Mouse (Mus musculus): ENCODE data around the gene Bmp6. TPM values are rescaled to one million over a fixed set of nuclear protein-coding genes. Genes with fewer than 3 reads are reported as not detected.
A peak's percentile ranks its signal among the peaks of the same experiment; 100 is the strongest.

The Bmp6 gene
- polyA plus RNA-seq, 1 experiment from 2014 or later, result 1.1 TPM

- H3K27ac ChIP-seq (ENCODE audit: low read depth, low read length), result no peak overlapping the region
- 68% methylated on average over 6 of the region's 6 CpGs for WGBS
- H3K36me3 ChIP-seq (ENCODE audit: control insufficient read depth, insufficient read depth), result no peaks in the 10 kb centered on the region
- no peak overlapping the region for H3K4me3 ChIP-seq (ENCODE audit: low read depth, low read length)
- ATAC-seq, result no peak
- H3K9ac ChIP-seq (ENCODE audit: low read depth, low read length), result no peak overlapping the region
- H3K9me3 ChIP-seq (ENCODE audit: control insufficient read depth), result no peaks in the 10 kb centered on the region
- TF ChIP-seq CTCF (IDR thresholded peaks at IDR 0.05; ENCODE audit: low read depth), result no peak
- H3K27me3 ChIP-seq (replicated peaks; ENCODE audit: control insufficient read depth, insufficient read depth, low read length), result no peaks in the 10 kb centered on the region
- no peak overlapping the region for H3K4me2 ChIP-seq (replicated peaks; ENCODE audit: low read depth)
- no peaks in the 10 kb centered on the region for H3K4me1 ChIP-seq (replicated peaks; ENCODE audit: control insufficient read depth, insufficient read depth, low read length)
Observed at GRCm38 (mm10) chr13:38486767-38487166, 141.9 kb downstream of the Bmp6 start.

DNA sequence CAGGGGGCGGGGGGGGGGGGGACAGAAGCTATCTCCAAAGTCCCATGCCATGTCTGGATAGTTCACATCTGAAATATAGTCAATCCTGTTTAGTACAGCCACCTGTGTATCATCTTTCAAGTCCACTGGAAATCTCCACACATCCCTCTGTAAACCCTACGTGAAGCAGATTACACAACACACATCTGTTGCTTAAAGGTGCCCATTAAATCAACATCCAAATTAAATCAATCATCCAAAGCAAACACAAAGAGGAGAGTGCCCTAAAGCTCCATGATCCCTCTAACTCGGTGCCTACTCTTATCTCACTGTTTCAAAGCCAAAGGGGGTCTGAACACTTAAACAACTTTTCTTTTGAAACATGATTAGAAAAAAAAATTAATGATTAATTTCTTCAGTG, 151.8 kb downstream of the Bmp6 start:
- no peak overlapping the region for H3K9ac ChIP-seq (ENCODE audit: low read depth, low read length)
- H3K36me3 ChIP-seq (ENCODE audit: control insufficient read depth, insufficient read depth), result peaks cover 23% of the 10 kb centered on the region
- no peak overlapping the region for H3K4me2 ChIP-seq (replicated peaks; ENCODE audit: low read depth)
- no peak overlapping the region for H3K4me3 ChIP-seq (ENCODE audit: low read depth, low read length)
- 33% methylated on average over 3 of the region's 3 CpGs for WGBS
- no peaks in the 10 kb centered on the region for H3K9me3 ChIP-seq (ENCODE audit: control insufficient read depth)
- no peak for ATAC-seq
- H3K27me3 ChIP-seq (replicated peaks; ENCODE audit: control insufficient read depth, insufficient read depth, low read length), result no peaks in the 10 kb centered on the region
- TF ChIP-seq CTCF (IDR thresholded peaks at IDR 0.05; ENCODE audit: low read depth), result no peak
- no peaks in the 10 kb centered on the region for H3K4me1 ChIP-seq (replicated peaks; ENCODE audit: control insufficient read depth, insufficient read depth, low read length)
- no peak overlapping the region for H3K27ac ChIP-seq (ENCODE audit: low read depth, low read length)

- no peak overlapping the region for H3K9ac ChIP-seq (ENCODE audit: low read depth, low read length)
- H3K36me3 ChIP-seq (ENCODE audit: control insufficient read depth, insufficient read depth), result peaks cover 61% of the 10 kb centered on the region
- WGBS, result 91% methylated on average over 12 of the region's 12 CpGs
- no peaks in the 10 kb centered on the region for H3K4me1 ChIP-seq (replicated peaks; ENCODE audit: control insufficient read depth, insufficient read depth, low read length)
- ATAC-seq, result no peak
- no peak overlapping the region for H3K27ac ChIP-seq (ENCODE audit: low read depth, low read length)
- no peak overlapping the region for H3K4me3 ChIP-seq (ENCODE audit: low read depth, low read length)
- no peak overlapping the region for H3K4me2 ChIP-seq (replicated peaks; ENCODE audit: low read depth)
- no peaks in the 10 kb centered on the region for H3K27me3 ChIP-seq (replicated peaks; ENCODE audit: control insufficient read depth, insufficient read depth, low read length)
- TF ChIP-seq CTCF (IDR thresholded peaks at IDR 0.05; ENCODE audit: low read depth), result no peak
- no peaks in the 10 kb centered on the region for H3K9me3 ChIP-seq (ENCODE audit: control insufficient read depth)
Observed at GRCm38 (mm10) chr13:38501314-38501713, 156.4 kb downstream of the Bmp6 start.

- TF ChIP-seq CTCF (IDR thresholded peaks at IDR 0.05; ENCODE audit: low read depth), result no peak
- ATAC-seq, result no peak
Observed at GRCm38 (mm10) chr13:38503137-38503849, 158.4 kb downstream of the Bmp6 start.

GRCm38 (mm10) chr13:38506320-38506719, 161.4 kb downstream of the Bmp6 start:
- 80% methylated on average over 8 of the region's 8 CpGs for WGBS
- no peak for ATAC-seq

More at GRCm38 (mm10) chr13:38503137-38503849, 158.4 kb downstream of the Bmp6 start:
- no peaks in the 10 kb centered on the region for H3K27me3 ChIP-seq (replicated peaks; ENCODE audit: control insufficient read depth, insufficient read depth, low read length)
- H3K4me3 ChIP-seq (ENCODE audit: low read depth, low read length), result no peak overlapping the region
- H3K9me3 ChIP-seq (ENCODE audit: control insufficient read depth), result no peaks in the 10 kb centered on the region
- H3K4me1 ChIP-seq (replicated peaks; ENCODE audit: control insufficient read depth, insufficient read depth, low read length), result no peaks in the 10 kb centered on the region
- no peak overlapping the region for H3K9ac ChIP-seq (ENCODE audit: low read depth, low read length)
- 85% methylated on average over 14 of the region's 14 CpGs for WGBS
- no peak overlapping the region for H3K27ac ChIP-seq (ENCODE audit: low read depth, low read length)
- H3K4me2 ChIP-seq (replicated peaks; ENCODE audit: low read depth), result no peak overlapping the region
- H3K36me3 ChIP-seq (ENCODE audit: control insufficient read depth, insufficient read depth), result peaks cover 80% of the 10 kb centered on the region

GRCm38 (mm10) chr13:38506936-38507335, 162.0 kb downstream of the Bmp6 start:
- ATAC-seq, result no peak
- Histone ChIP-seq H3K9me3 (ENCODE audit: control insufficient read depth) (no peaks in the 10 kb centered on the region), H3K36me3 (ENCODE audit: control insufficient read depth, insufficient read depth) (peaks cover 84% of the 10 kb centered on the region), H3K27ac (ENCODE audit: low read depth, low read length) (no peak overlapping the region), H3K9ac (ENCODE audit: low read depth, low read length) (no peak overlapping the region), H3K27me3 (replicated peaks; ENCODE audit: control insufficient read depth, insufficient read depth, low read length) (no peaks in the 10 kb centered on the region), H3K4me2 (replicated peaks; ENCODE audit: low read depth) (no peak overlapping the region), H3K4me3 (ENCODE audit: low read depth, low read length) (no peak overlapping the region), H3K4me1 (replicated peaks; ENCODE audit: control insufficient read depth, insufficient read depth, low read length) (no peaks in the 10 kb centered on the region)
- WGBS, result 92% methylated on average over 10 of the region's 10 CpGs
- TF ChIP-seq CTCF (IDR thresholded peaks at IDR 0.05; ENCODE audit: low read depth), result no peak

More at GRCm38 (mm10) chr13:38506320-38506719, 161.4 kb downstream of the Bmp6 start:
- Histone ChIP-seq H3K4me3 (ENCODE audit: low read depth, low read length) (no peak overlapping the region), H3K4me1 (replicated peaks; ENCODE audit: control insufficient read depth, insufficient read depth, low read length) (no peaks in the 10 kb centered on the region), H3K9me3 (ENCODE audit: control insufficient read depth) (no peaks in the 10 kb centered on the region), H3K27ac (ENCODE audit: low read depth, low read length) (no peak overlapping the region), H3K36me3 (ENCODE audit: control insufficient read depth, insufficient read depth) (peaks cover 85% of the 10 kb centered on the region), H3K4me2 (replicated peaks; ENCODE audit: low read depth) (no peak overlapping the region), H3K27me3 (replicated peaks; ENCODE audit: control insufficient read depth, insufficient read depth, low read length) (no peaks in the 10 kb centered on the region), H3K9ac (ENCODE audit: low read depth, low read length) (no peak overlapping the region)
- peak; percentile 69 for TF ChIP-seq CTCF (IDR thresholded peaks at IDR 0.05; ENCODE audit: low read depth)
